Comparison of ENCODE assay signal across 9 mouse cellular contexts in genomic region chr16:59403684-59404083, GRCm38 (mm10). TPM values are rescaled to one million over a fixed set of nuclear protein-coding genes. Genes with fewer than 3 reads are reported as not detected.
DNase-seq lines count a peak whose midpoint lies in the region; ATAC-seq lines count a peak whose summit lies in the region.
"Had no signal": no experiment of that assay in that cellular context is flagged by ENCODE, and none has a peak within 500 bp of the region (broad histone marks: within the 10 kb centered on the region; RNA-seq: fewer than 3 reads in every experiment).

No protein-coding gene starts in this region.

- no peaks in the 10 kb centered on the region for H3K4me1 ChIP-seq in forebrain, embryonic 14.5 days (ENCODE audit: control insufficient read depth, insufficient read depth, low read length)
- H3K4me1 ChIP-seq in neural tube, embryonic 15.5 days = no peaks in the 10 kb centered on the region

- peak; percentile 24 to 40 for DNase-seq in cerebellum, postnatal 10 days
- no peak for DNase-seq in cerebellum, adult 9-10 months
- peak; percentile 24 for DNase-seq in right cerebral cortex, adult 18-20 months
- DNase-seq in right cerebral cortex, postnatal 4 days = no peak
- peak; percentile 69 for DNase-seq in forebrain, embryonic 14.5 days (ENCODE audit: low spot score)
- DNase-seq in kidney, postnatal 14 days = peak; percentile 23
- DNase-seq in urinary bladder, postnatal 14 days (ENCODE audit: low spot score) = no peak

- no peak overlapping the region for H3K4me3 ChIP-seq in forebrain, embryonic 14.5 days (ENCODE audit: low read depth, low read length)
- no peak overlapping the region for H3K4me3 ChIP-seq in neural tube, embryonic 15.5 days (replicated peaks)

- 12% methylated on average over 4 of the region's 4 CpGs for WGBS in forebrain, embryonic 14.5 days
- 14% methylated on average over 4 of the region's 4 CpGs for WGBS in neural tube, embryonic 15.5 days

- H3K9me3 ChIP-seq in forebrain, embryonic 14.5 days (replicated peaks; ENCODE audit: control insufficient read depth, low read length) = no peaks in the 10 kb centered on the region
- H3K9me3 ChIP-seq in neural tube, embryonic 15.5 days (replicated peaks) = no peaks in the 10 kb centered on the region

- no peak overlapping the region for H3K4me2 ChIP-seq in forebrain, embryonic 14.5 days (ENCODE audit: low read length)
- H3K4me2 ChIP-seq in neural tube, embryonic 15.5 days = no peak overlapping the region

- no peaks in the 10 kb centered on the region for H3K27me3 ChIP-seq in forebrain, embryonic 14.5 days (replicated peaks; ENCODE audit: control insufficient read depth, insufficient read depth, low read length)
- H3K27me3 ChIP-seq in neural tube, embryonic 15.5 days (replicated peaks) = no peaks in the 10 kb centered on the region

- ATAC-seq in forebrain, embryonic 14.5 days = peak; percentile 89
- peak; percentile 90 for ATAC-seq in neural tube, embryonic 15.5 days (ENCODE audit: low FRiP score)

- no peak overlapping the region for H3K9ac ChIP-seq in forebrain, embryonic 14.5 days (ENCODE audit: low read length)
- H3K9ac ChIP-seq in neural tube, embryonic 15.5 days (replicated peaks) = no peak overlapping the region

- no peaks in the 10 kb centered on the region for H3K36me3 ChIP-seq in forebrain, embryonic 14.5 days (ENCODE audit: control insufficient read depth, insufficient read depth, low read length)
- H3K36me3 ChIP-seq in neural tube, embryonic 15.5 days = no peaks in the 10 kb centered on the region

- no peak overlapping the region for H3K27ac ChIP-seq in forebrain, embryonic 14.5 days (ENCODE audit: low read depth, low read length)
- no peak overlapping the region for H3K27ac ChIP-seq in neural tube, embryonic 15.5 days (replicated peaks)

RNA-seq across cellular contexts. Expression of gene Gabrr3, which starts 3.4 kb away (rescaled TPM):
- polyA plus RNA-seq in forebrain, embryonic 14.5 days (2014; fragmentation: Nextera tagmentation; extraction: Ambion mirVana) = 0.05 TPM in 1 of 2 replicates, not detected in the other
- polyA plus RNA-seq in neural tube, embryonic 15.5 days (2015; fragmentation: Nextera tagmentation; extraction: Ambion mirVana) = not detected in 2 replicates
- polyA plus RNA-seq: gonadal fat pad, adult 2 months had no signal

RNA-seq across cellular contexts. Expression of gene Olfr209, which starts 39.9 kb away (rescaled TPM):
- not detected in 2 replicates for polyA plus RNA-seq in forebrain, embryonic 14.5 days (2014; fragmentation: Nextera tagmentation; extraction: Ambion mirVana)
- not detected in 2 replicates for polyA plus RNA-seq in neural tube, embryonic 15.5 days (2015; fragmentation: Nextera tagmentation; extraction: Ambion mirVana)
- polyA plus RNA-seq: gonadal fat pad, adult 2 months had no signal

RNA-seq across cellular contexts. Expression of gene Olfr206, which starts 54.6 kb away (rescaled TPM):
- not detected in 2 replicates for polyA plus RNA-seq in forebrain, embryonic 14.5 days (2014; fragmentation: Nextera tagmentation; extraction: Ambion mirVana)
- polyA plus RNA-seq in neural tube, embryonic 15.5 days (2015; fragmentation: Nextera tagmentation; extraction: Ambion mirVana) = not detected in 2 replicates
- polyA plus RNA-seq: gonadal fat pad, adult 2 months had no signal

Comparison
In these comparisons a context has a peak if more than half of its experiments do, and no peak if none do; other contexts are left out.
1. DNase-seq: peak in cerebellum, postnatal 10 days (2 of 2), right cerebral cortex, adult 18-20 months (single experiment), forebrain, embryonic 14.5 days (single experiment) and kidney, postnatal 14 days (single experiment); none in cerebellum, adult 9-10 months (single experiment), right cerebral cortex, postnatal 4 days (single experiment) and urinary bladder, postnatal 14 days (single experiment).